Mouse (Mus musculus) mesoderm, embryonic 11.5 days (tissue): ENCODE measurements around the gene Pop7.
A peak's percentile ranks its signal among the peaks of the same experiment; 100 is the strongest.

Experiments
- DNase-seq: peaks from one replicate; pipeline ENCODE4 v3.0.0-alpha.2; 2012; ENCODE audit warnings: low read depth, low spot score

Gene Pop7

DNA sequence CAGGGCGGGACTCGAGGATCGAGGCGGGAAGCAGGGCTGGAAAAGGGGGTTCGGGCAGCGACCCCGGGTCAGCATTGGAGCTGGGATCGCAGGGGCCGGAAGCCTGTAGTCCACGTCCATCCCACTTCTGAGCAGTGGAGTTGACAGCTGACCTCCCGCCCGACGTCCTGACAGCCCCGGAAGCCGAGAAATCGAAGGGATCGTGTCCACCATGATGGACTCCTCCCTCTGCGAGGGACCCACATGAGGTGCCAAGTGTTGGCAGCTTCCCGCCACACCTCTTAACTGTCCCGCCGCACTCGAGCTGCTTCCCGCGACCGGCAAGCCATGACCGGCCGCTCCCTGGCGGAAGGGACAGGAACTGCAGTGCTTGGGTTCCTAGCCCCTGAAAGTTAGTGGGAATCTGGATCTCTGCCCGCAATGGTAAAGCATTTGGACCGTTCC, 371 bp upstream of the Pop7 start:
- DNase-seq: peak; percentile 87

DNA sequence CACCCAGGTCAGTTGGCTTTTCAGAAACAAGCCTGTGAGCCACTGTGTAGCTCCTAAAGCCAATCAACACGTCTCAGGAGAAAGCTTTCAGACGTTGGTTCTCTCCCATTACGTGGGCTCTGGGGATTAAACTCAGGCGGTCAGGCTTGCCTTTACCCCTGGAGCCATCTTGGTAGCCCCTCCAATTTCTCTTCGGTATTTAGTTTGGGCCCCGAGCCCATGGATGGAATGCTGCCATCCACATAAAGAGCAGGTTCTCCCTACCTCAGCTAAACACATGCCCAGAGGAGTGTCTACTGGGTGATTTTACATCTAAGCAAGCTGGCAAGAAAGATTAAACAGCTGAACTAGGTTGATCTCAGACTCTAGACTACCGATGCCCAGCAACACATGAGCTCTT, 2.1 kb downstream of the Pop7 start:
- no peak for DNase-seq

GRCm38 (mm10) chr5:137493831-137494230, 8.5 kb downstream of the Pop7 start:
- no peak for DNase-seq

DNA sequence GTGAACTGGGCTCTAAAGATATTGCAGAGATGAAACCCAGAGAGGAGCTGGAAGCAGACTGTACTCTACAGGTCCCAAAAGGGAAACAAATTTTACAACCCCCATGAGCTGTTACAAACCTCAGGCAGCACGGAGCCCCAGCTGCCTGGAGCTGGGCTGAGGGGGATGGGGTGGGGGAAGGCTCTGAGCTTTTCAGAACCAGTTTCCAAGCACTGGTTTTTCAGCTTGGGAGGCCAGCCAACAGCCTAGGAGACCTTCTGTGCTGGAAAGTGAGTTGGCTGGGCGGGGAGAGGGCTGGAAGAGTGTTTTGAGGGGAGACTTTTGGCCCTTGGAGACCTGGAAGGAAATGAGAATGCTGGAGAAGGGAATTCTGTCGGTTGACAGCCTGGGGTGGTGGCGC, 10.8 kb downstream of the Pop7 start:
- DNase-seq: no peak

DNA sequence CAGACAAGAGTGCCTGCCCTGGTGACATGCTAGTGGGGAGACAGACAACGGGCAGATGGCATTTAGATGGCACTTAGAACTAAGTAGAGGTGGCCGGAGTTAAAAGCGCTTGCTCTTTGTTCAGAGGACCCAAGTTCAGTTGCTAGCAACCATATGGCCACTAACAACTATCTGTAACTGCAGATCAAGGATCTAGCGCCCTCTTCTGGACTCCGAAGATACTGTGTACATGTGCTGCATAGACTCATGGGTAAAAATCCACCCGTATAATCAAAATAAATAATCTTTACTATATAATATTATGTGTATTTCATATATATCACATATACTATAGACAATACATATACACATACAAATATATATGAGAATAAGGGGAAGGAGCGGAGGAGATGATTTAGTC, 14.7 kb downstream of the Pop7 start:
- DNase-seq: peak; percentile 33

- DNase-seq: no peak
Measured at GRCm38 (mm10) chr5:137485851-137486155, 16.5 kb downstream of the Pop7 start.

DNA sequence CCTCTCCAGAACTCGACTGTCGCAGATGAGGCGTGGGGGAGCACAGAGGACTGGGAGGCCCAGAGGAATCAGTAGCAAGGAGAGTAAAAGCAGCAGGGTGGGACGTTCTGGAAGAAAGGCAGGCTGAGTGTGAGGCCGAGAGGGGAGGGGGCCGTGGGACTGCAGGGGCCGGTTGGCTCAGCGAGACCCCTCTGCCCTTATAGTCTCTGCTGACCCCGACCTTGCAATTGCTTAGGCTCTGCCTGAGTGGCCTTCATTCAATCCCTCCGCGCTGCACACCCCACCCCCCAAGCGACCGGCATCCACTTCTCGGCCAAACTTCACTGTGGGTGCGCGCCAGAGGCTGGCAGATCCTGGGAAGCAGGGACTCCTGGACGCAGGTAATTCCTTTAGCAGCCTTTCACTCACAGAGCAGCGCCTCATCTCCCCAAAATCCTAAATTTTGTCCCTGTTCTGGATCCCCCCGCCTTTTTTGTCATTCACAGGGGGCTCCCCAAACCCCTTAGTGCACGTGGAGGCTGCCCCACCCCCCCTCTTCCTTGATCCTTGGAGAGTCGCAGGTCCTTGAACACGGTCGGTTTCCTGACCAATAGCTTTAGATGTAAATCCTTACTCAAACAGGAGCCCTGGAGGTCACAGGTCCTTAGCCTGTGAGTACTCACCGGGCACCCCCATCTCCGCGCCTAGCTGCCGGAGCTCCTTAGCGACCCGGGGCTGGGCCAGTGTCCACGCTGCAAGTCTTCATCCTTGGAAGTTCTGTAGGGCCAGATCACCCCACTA, 17.1 kb downstream of the Pop7 start:
- DNase-seq: peak; percentile 11

DNA sequence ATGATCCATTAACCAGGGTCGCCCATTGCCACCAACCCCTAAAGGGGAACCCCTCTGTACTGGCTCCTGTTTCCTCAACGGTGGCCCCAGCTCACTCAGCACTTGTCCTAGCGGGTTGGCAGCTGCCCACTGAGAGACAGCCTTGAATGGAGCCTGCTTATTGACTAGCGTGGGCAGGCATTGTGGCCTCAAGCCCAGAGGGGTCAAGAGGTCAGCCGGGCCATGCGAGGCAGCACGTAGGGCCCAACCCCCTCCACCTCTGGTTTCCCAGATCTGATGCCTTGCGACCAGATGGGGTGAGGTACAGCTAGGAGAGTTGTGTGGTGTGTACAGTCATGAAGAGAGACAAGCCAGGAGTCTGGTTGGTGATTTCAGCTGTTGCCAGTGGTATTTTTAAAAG, 20.4 kb downstream of the Pop7 start:
- DNase-seq: peak; percentile 23

- DNase-seq: peak; percentile 87
Measured at GRCm38 (mm10) chr5:137481138-137481537, 21.2 kb downstream of the Pop7 start.

- DNase-seq: no peak
Measured at GRCm38 (mm10) chr5:137476964-137477363, 25.4 kb downstream of the Pop7 start, which contains the start of gene Zan. Gene Zan, minus strand, starts transcription at chr5:137477064.

GRCm38 (mm10) chr5:137474351-137474750, 28.0 kb downstream of the Pop7 start:
- DNase-seq: no peak

- no peak for DNase-seq
Measured at GRCm38 (mm10) chr5:137472252-137472904, 29.9 kb downstream of the Pop7 start.

GRCm38 (mm10) chr5:137466946-137467345, 35.4 kb downstream of the Pop7 start:
- DNase-seq: no peak

GRCm38 (mm10) chr5:137465049-137465448, 37.3 kb downstream of the Pop7 start:
- DNase-seq: no peak

GRCm38 (mm10) chr5:137455866-137456591, 46.3 kb downstream of the Pop7 start:
- DNase-seq: no peak

DNA sequence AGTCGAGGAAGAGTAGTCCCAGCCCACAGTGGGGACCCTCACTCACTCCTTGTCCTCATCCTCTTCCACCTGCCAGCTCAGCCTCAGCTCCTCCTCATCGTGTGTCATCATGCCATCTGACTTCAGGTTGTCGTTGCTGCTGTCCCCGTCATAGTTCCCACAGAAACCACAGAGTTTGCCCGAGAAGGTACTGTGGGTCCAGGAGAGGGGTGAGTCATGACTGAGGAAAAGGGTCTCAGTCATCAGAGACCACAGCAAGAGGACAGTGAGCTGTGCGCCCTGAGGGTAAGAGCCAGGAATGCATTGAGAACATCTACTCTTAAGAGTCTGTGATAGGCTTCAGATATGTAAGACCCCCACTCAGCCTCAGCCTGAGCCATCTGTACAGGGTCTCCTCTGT, 47.1 kb downstream of the Pop7 start:
- DNase-seq: no peak
